Mouse (Mus musculus) MEL-GATA-1-ER (cell line): ENCODE data around the gene Gfpt1.

ENCODE experiments used
- DNase-seq: peaks from one replicate; pipeline ENCODE4 v3.0.0-alpha.2; 2012; ENCODE audit warnings: low read depth; ENCODE audit errors: extremely low read depth

Gene Gfpt1

DNA sequence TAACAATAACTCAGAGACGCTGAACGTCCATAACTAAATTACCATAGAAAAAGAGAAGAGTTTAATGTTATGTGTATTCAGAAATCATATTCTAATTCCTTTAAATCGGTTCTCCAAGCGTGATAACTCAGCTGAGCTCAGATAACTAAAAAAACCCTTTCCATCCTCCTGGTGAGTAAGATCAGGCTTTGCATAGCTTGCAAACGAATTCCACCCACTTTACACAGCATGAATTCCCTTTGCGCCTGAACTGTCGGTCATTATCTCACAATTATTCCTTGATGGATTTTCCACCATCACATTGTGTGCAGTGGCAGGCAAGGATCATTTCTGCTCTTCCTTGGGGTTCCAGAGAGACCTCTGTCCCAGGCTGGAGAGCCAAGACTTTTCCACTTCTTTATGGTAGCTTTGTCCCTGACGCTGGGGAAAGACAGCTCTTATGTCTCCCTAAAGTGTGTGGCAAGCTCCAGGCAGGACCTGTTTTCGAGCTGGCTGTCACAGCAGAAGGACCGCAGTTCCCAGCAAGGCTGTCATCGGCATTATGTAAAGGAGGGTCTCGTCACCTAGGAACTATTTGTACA is 91.4 kb downstream of the Gfpt1 start:
- no peak for DNase-seq

DNA sequence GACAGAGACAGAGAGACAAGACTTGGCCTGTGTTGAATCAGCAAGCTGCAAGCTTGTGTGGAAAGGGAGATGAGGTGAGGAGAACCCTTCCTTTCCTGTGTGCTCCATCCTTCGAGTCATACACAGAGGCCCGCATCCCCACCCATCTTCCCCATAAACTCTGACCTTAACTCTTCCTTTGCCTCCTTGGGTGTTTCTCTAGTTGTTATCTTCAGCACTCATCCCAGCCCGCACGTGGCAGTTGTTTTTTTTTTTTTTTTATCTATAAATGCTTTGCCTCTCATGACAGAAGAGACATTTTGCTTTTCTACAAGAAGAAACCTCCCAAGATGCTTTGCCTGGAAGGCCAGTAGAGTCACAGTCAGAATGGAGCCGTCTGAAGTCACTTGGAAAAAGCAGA is 95.8 kb downstream of the Gfpt1 start:
- DNase-seq = no peak

DNA sequence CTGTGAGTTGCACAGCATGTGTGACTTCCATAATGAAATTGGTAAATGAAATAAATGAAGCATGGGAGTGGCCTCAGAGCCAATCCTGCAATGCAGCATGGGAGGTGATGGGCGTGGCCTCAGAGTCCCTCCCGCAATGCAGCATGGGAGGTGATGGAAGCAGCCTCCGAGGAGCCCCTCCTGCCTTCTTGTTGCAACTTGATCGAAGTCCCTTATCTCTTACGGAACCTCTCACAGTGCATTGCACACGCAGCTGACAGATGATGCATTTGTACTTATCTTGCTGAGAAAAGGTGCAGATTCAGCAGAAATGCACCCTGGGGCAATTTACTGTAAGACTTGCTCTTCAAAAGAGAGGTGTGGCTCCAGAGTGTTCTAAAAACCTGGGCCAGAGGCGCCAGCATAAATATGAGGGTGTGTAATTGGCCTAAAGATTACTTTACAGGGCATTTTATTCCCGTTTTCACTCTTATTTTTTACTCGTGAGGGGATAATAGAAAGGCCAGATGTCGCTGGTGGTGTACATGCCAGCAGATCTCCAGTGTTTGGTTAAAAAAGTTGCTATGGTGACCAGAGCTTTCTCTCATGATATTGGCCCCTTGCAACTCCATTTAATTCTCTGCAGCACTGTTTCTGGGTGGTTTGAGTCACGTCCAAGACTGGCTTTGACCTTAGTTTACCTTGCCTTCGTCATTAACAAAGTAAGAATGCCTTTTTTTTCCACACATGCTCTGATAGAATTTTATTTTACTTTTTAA is 97.3 kb downstream of the Gfpt1 start:
- DNase-seq = no peak
